ENCODE assay signal across 21 mouse cellular contexts in the genomic region with DNA sequence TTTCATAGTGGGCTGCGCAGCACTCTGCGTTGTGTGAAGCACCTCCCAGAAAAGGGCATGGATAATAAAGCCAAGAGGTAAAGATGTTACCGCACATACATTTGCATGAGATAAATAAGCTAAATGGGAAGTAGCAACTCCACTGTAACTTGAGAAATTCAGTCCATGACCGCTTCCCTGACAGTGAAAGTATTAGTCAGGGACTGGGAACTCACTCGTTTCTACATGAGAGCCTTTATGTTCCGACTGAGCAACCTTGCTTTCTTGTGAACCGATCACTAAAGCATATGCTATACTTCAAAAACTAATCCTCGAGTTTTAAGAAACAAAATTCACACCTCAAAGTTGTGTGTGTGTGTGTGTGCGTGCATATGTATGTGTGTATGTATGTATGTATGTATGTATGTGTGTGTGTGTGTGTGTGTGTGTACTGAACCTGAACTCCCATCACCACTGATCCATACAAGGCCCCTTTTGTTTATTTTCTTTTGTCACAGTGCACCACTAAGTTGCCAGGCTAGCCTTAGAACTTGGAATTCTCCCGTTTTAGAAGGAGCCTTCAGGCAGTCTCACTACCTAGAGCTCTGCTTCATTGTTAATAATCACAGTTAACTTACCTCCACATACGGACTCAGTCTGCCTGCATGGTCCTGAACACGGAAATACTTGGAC. TPM values are rescaled to one million over a fixed set of nuclear protein-coding genes. Genes with fewer than 3 reads are reported as not detected.
DNase-seq lines count a peak whose midpoint lies in the region; ATAC-seq and TF ChIP-seq lines count a peak whose summit lies in the region.
"Had no signal": no experiment of that assay in that cellular context is flagged by ENCODE, and none has a peak within 500 bp of the region (broad histone marks: within the 10 kb centered on the region; RNA-seq: fewer than 3 reads in every experiment).

No protein-coding gene starts in this region.

- H3K9ac ChIP-seq in kidney, embryonic 15.5 days = no peak overlapping the region
- H3K9ac ChIP-seq in kidney, postnatal 0 days (ENCODE audit: low read depth, low read length) = no peak overlapping the region
- H3K9ac ChIP-seq: embryonic facial prominence, embryonic 13.5 days; embryonic facial prominence, embryonic 15.5 days; forebrain, embryonic 12.5 days had no signal

- no peaks in the 10 kb centered on the region for H3K9me3 ChIP-seq in kidney, embryonic 15.5 days (replicated peaks)
- no peaks in the 10 kb centered on the region for H3K9me3 ChIP-seq in kidney, postnatal 0 days (replicated peaks; ENCODE audit: low read length)
- H3K9me3 ChIP-seq: embryonic facial prominence, embryonic 13.5 days; embryonic facial prominence, embryonic 15.5 days; forebrain, embryonic 12.5 days had no signal

- H3K4me1 ChIP-seq in kidney, embryonic 15.5 days = 0 out of 2 replicates have a peak, but pooled peaks cover 3% of the 10 kb centered on the region
- H3K4me1 ChIP-seq in kidney, postnatal 0 days (replicated peaks; ENCODE audit: insufficient read depth, low read length) = no peaks in the 10 kb centered on the region
- H3K4me1 ChIP-seq: embryonic facial prominence, embryonic 15.5 days; forebrain, embryonic 10.5 days had no signal

- H3K4me3 ChIP-seq in kidney, embryonic 15.5 days (replicated peaks) = no peak overlapping the region
- H3K4me3 ChIP-seq in kidney, postnatal 0 days (replicated peaks; ENCODE audit: low read depth, low read length) = no peak overlapping the region
- H3K4me3 ChIP-seq: embryonic facial prominence, embryonic 13.5 days; embryonic facial prominence, embryonic 15.5 days; erythroblast, embryonic 14.5 days; forebrain, embryonic 10.5 days; forebrain, embryonic 12.5 days had no signal

- peak overlapping the region; percentile 37 for H3K27ac ChIP-seq in kidney, embryonic 15.5 days
- 0 out of 2 replicates have a peak overlapping the region, but pooled peaks have one; percentile 19 for H3K27ac ChIP-seq in kidney, postnatal 0 days
- H3K27ac ChIP-seq: embryonic facial prominence, embryonic 13.5 days; embryonic facial prominence, embryonic 15.5 days; forebrain, embryonic 10.5 days; forebrain, embryonic 12.5 days had no signal

- WGBS in kidney, embryonic 15.5 days = 55% methylated on average over 12 of the region's 12 CpGs
- WGBS in kidney, postnatal 0 days = 46% methylated on average over 12 of the region's 12 CpGs

- TF ChIP-seq CTCF in kidney, postnatal 0 days (IDR thresholded peaks at IDR 0.05; ENCODE audit: low read depth) = no peak

- ATAC-seq in kidney, embryonic 15.5 days (replicated peaks; ENCODE audit: low FRiP score) = peak; percentile 79
- peak; percentile 63 for ATAC-seq in kidney, postnatal 0 days (replicated peaks; ENCODE audit: low FRiP score, low read depth)
- ATAC-seq: forebrain, embryonic 14.5 days; forebrain, embryonic 16.5 days had no signal

- H3K4me2 ChIP-seq in kidney, embryonic 15.5 days = 0 out of 2 replicates have a peak overlapping the region, but pooled peaks have one; percentile 7
- peak overlapping the region; percentile 13; the same call in 1 of the 2 replicates for H3K4me2 ChIP-seq in kidney, postnatal 0 days (ENCODE audit: low read length)
- H3K4me2 ChIP-seq: embryonic facial prominence, embryonic 13.5 days; embryonic facial prominence, embryonic 15.5 days; forebrain, embryonic 12.5 days had no signal

- peaks cover 25% of the 10 kb centered on the region for H3K36me3 ChIP-seq in kidney, embryonic 15.5 days
- H3K36me3 ChIP-seq in kidney, postnatal 0 days (ENCODE audit: insufficient read depth, low read length) = no peaks in the 10 kb centered on the region; the same call in 1 of the 2 replicates

- H3K27me3 ChIP-seq in kidney, embryonic 15.5 days = no peaks in the 10 kb centered on the region
- no peaks in the 10 kb centered on the region for H3K27me3 ChIP-seq in kidney, postnatal 0 days (ENCODE audit: insufficient read depth, low read length)
- H3K27me3 ChIP-seq: embryonic facial prominence, embryonic 13.5 days; embryonic facial prominence, embryonic 15.5 days; forebrain, embryonic 12.5 days had no signal

- DNase-seq in kidney, adult 9 months = no peak
- peak; percentile 66 for DNase-seq in kidney, postnatal 0 days (ENCODE audit: low spot score)
- no peak for DNase-seq in kidney, postnatal 36 days
- DNase-seq: adrenal gland, adult 2 months; adrenal gland, postnatal 10 days; adrenal gland, postnatal 25 days; cerebellum, adult 11 months; cerebellum, adult 18-20 months; cerebellum, adult 8-10 months; cerebellum, adult 9-11 months; cerebellum, postnatal 14 days; cerebellum, postnatal 36 days; embryo, embryonic 11 days had no signal

RNA-seq across cellular contexts. Expression of a gene that starts 47.2 kb away (rescaled TPM):
- polyA plus RNA-seq in kidney, embryonic 15.5 days (2015; fragmentation: Nextera tagmentation; extraction: Ambion mirVana) = 7.2 and 8.4 TPM in 2 replicates
- 4.2 and 5.4 TPM in 2 replicates for polyA plus RNA-seq in kidney, postnatal 0 days (2015; fragmentation: Nextera tagmentation; extraction: Ambion mirVana)
- polyA plus RNA-seq: erythroblast, embryonic 14.5 days had no signal
